Mouse (Mus musculus) brain, adult 10 weeks (tissue): ENCODE measurements around the gene Tmem259. TPM values are rescaled to one million over a fixed set of nuclear protein-coding genes. Genes with fewer than 3 reads are reported as not detected.

ENCODE experiments used
- polyA plus RNA-seq: library from polyadenylated mRNA; stranded (reverse); fragments of 350-450 nt; fragmentation: Illumina TruSeq; extraction: RNeasy Lipid Tissue Mini Kit (QIAGEN cat#74804); gene quantifications from one replicate; pipeline ENCODE4 v1.2.3, GENCODE M21; 2015; ENCODE audit warnings: low read depth, low replicate concordance

Tmem259 gene
- polyA plus RNA-seq, result 89.3 TPM

DNA sequence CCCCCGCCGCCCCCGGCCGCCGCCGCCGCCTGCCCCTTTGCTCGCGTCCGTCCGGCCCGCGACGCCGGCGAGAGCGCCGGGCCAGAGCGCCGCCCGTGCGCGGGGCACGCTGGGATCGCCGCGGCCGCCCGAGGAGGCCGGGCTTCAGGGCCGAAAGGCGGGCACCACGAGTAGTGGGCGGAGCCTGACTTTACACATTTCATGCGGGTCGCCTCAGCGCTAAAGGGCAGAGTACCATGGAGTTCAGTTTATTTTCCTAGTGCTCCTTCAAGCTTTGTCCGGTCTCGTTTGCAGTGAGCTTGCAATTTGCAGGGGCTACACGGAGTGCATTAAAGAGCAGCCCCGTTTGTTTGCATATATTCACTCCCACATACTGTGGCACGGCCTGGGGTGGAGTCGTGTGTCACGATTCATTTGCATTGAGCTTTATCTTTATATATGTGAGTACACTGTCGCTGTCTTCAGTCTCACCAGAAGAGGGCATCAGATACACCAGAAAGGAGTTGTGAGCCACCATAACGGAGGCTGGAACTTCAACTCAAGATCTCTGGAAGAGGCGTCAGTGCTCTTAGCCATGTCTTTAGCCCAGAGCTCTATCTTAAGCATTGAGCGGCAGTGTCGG is at the start of gene Tmem259:
TSS of gene Tmem259 (minus strand) at position 136 of the 622 bp plus-strand sequence.

DNA sequence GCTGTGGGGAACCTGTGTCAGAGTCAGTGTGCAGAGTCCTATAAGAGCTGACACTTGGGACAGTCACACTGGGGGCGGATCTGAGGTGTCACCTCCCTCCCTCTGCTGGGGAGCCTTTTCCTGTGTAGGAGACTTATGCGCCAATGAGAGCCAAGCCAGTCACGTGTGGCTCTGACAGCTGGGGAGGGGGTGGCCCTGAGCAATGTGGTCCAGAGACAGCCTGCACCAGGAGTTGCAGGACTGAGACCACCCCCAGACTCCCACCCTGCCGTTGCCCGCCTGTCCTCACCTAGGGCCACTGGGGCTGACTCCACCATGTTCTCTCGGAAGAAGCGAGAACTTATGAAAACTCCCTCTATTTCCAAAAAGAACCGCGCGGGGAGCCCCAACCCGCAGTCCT is 32.4 kb upstream of the Tmem259 start, which contains the start of gene Arhgap45:
TSS of gene Arhgap45 (plus strand) at position 143 of the 400 bp plus-strand sequence.

DNA sequence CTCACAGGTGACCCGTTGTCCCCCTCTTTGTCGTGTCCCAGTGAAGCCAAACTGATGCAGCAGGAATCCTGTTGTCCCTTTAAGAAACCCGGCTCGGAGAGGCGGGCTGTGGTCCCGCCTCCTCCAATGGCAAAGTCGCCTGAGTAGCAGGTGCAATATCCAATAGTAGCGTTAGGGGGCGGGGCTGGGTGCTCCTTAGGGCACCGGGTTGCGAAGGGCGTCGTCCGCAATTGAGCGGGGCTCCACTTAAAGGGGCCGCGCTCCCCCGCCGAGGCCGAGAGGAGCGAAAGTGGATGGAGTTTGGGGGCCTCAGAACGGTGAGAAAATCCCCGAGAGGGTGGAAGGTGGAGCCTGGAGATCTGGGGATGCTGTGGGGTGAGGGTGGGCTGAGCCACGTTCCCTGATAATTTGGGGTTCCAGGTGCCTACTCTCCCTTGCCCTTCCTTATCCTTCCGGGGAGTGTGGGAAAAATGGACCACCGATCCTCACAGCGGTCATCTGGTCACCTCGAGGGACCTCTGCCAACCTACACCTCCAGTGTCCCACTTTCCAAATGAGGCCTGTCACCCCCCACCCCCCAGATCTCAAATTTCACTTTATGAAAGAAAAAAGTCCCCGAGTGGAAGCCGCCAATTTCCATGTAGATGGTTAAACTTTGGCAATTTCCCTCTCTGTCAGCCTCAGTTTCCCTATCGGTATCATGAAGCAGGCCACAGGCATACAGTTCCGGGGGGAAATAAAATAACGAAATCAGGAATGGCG is 12.3 kb upstream of the Tmem259 start, which contains the start of gene Abca7:
TSS of gene Abca7 (plus strand) at position 223 of the 762 bp plus-strand sequence.

DNA sequence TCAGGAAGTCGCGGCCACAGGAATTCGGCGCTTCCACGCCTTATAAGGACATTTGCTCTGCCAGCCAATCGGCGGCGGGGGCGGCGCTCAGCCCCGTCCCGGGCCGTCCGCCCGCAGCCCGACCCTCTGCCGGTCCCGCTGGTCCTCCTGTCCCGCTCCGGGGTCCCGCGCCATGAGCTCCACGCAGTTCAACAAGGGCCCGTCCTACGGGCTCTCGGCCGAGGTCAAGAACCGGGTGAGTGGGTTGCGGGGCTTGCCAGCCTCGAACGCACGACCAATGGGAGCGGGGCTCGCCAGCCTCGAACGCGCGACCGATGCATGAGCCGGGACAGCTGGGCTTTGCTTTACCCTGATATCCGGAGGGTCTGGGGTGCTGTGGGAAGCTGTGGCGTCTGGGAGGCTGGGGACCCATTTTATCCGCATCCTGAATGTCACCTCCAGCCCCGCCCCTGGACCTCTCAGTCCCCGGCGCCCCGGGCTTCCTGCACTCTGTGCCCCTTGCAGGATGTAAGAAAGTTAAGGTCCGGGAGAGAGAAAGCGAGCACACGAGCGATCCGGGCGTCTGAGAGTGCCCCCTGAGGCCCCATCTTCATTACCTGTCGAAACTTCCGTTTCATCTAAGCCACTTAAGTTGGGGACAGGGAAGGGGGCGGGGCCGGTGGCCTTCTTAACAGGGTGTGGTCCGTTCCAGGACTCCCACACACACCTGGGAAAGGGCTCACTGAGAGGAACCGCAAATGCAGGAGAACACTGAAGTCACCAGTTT is 4.6 kb upstream of the Tmem259 start, which contains the start of gene Cnn2:
TSS of gene Cnn2 (plus strand) at position 79 of the 766 bp plus-strand sequence.

GRCm38 (mm10) chr10:79970415-79971182 is 13.5 kb downstream of the Tmem259 start, which contains the start of gene Grin3b:
Gene Grin3b (plus strand): TSS chr10:79970715.

DNA sequence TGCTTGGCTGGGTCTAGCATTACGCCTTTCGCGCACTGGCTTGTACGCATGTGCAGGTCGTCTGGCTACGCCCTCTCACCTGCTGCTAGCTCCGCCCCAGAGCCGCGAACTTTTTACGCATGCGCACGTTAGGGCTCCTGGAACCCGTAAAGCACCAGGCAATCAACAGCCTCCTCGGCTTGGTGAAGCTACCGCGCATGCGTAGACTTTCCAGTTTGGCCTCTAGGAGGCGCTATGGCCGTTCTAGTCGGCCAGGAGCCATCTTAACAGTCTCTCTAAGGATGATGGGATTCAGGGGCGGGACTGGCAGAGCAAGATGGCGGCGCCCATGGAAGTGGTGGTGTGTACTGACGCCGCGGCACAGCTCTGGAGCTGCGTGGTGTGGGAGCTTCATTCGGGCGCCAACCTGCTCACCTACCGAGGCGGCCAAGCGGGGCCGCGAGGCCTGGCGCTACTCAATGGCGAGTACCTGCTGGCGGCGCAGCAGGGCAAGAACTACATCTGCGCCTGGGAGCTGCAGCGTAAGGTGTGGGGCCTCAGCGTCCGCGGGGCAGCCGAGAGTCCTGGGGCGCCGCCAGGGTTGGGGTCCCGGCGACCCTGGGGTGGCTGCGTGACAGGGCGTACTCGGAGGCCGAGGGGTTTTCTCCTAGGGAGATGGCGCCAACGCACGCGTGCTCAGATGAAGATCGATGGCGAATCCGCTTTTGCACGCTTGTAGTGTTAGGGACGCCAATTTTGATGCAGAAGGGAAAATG is 24.1 kb downstream of the Tmem259 start, which contains the start of gene Wdr18:
TSS of gene Wdr18 (plus strand) at position 306 of the 755 bp plus-strand sequence.

DNA sequence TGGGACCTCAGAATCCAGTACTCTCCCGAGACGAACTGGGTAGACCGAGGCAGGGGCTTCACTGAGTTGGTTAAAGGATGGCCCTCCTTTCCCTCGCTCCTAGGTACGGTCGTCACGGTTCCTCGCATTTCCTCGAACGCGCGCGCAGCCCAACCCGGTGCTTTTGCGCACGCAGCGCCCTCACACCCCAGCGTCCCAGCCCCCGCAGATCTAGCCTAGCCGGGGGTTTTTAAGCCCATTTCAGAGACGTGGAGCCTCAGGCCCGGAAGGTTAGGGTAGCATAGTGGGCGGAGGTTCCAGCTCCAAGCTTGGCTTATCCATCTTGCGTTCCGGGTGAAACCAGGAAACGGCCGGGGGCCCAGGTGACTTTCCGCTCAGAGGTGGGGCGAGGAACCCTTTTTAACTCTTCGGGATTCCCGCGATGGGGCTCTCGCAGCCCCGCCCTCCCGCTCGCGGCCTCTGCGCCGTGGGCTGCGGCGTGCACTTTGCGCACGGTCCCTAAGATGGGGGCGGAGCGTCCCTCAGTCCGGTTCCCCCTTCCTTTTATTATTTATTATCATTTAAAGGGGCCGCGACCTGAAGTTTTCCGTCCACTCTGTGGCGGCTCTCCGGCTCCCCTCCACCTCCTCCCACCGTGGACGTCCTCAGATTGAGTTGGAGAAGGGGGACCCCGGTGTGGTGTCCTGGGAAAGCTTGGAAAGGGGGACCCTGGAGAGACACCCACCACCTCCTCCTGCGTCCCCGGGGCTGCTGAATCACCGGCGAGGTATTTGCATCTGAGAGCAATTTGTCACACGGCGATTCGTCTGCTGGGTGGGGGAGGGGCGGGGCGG is 57.4 kb downstream of the Tmem259 start, which contains the start of gene Arid3a:
TSS of gene Arid3a (plus strand) at position 553 of the 833 bp plus-strand sequence.

Other genes starting within 250 kb of the Tmem259 start
- 35.3 TPM for gene Polrmt, start 237.7 kb downstream of the Tmem259 start, polyA plus RNA-seq
- 4.3 TPM for gene Fgf22, start 229.3 kb downstream of the Tmem259 start, polyA plus RNA-seq
- gene Rnf126, start 217.4 kb downstream of the Tmem259 start, polyA plus RNA-seq, result 69.6 TPM
- 2.0 TPM for gene Fstl3, start 207.1 kb downstream of the Tmem259 start, polyA plus RNA-seq
- gene Prss57, start 193.4 kb downstream of the Tmem259 start, polyA plus RNA-seq, result 0.85 TPM
- gene Palm, start 190.8 kb downstream of the Tmem259 start, polyA plus RNA-seq, result 175 TPM
- gene Misp, start 163.3 kb downstream of the Tmem259 start, polyA plus RNA-seq, result not detected
- gene Ptbp1, start 129.9 kb downstream of the Tmem259 start, polyA plus RNA-seq, result 25.7 TPM
- gene Prtn3, start 109.9 kb downstream of the Tmem259 start, polyA plus RNA-seq, result 3.6 TPM
- 49.3 TPM for gene Plppr3, start 109.7 kb downstream of the Tmem259 start, polyA plus RNA-seq
- not detected for gene Elane, start 98.1 kb downstream of the Tmem259 start, polyA plus RNA-seq
- gene Cfd, start 93.5 kb downstream of the Tmem259 start, polyA plus RNA-seq, result not detected
- 32.0 TPM for gene Med16, start 75.4 kb downstream of the Tmem259 start, polyA plus RNA-seq
- not detected for gene Gm26602, start 73.5 kb downstream of the Tmem259 start, polyA plus RNA-seq
- gene Kiss1r, start 67.4 kb downstream of the Tmem259 start, polyA plus RNA-seq, result 4.0 TPM
- 241 TPM for gene R3hdm4, start 63.1 kb downstream of the Tmem259 start, polyA plus RNA-seq
- gene Arid3a, start 57.3 kb downstream of the Tmem259 start, polyA plus RNA-seq, result 2.3 TPM
- gene Wdr18, start 24.2 kb downstream of the Tmem259 start, polyA plus RNA-seq, result 34.3 TPM
- gene Grin3b, start 13.6 kb downstream of the Tmem259 start, polyA plus RNA-seq, result not detected
- 6.4 TPM for gene Cnn2, start 4.3 kb upstream of the Tmem259 start, polyA plus RNA-seq
- gene Abca7, start 12.2 kb upstream of the Tmem259 start, polyA plus RNA-seq, result 8.2 TPM
- 3.5 TPM for gene Arhgap45, start 32.3 kb upstream of the Tmem259 start, polyA plus RNA-seq
- gene Polr2e, start 55.5 kb upstream of the Tmem259 start, polyA plus RNA-seq, result 134 TPM
- gene Gpx4, start 62.8 kb upstream of the Tmem259 start, polyA plus RNA-seq, result 889 TPM
- 11.7 TPM for gene Sbno2, start 121.2 kb upstream of the Tmem259 start, polyA plus RNA-seq
- gene Stk11, start 131.5 kb upstream of the Tmem259 start, polyA plus RNA-seq, result 71.6 TPM
- 443 TPM for gene Atp5d, start 154.3 kb upstream of the Tmem259 start, polyA plus RNA-seq
- 231 TPM for gene Cbarp, start 156.5 kb upstream of the Tmem259 start, polyA plus RNA-seq
- gene Midn, start 163.9 kb upstream of the Tmem259 start, polyA plus RNA-seq, result 29.1 TPM
- 124 TPM for gene Cirbp, start 181.7 kb upstream of the Tmem259 start, polyA plus RNA-seq
- gene 1600002K03Rik, start 188.6 kb upstream of the Tmem259 start, polyA plus RNA-seq, result 10.3 TPM
- gene Efna2, start 195.2 kb upstream of the Tmem259 start, polyA plus RNA-seq, result 4.6 TPM
- 25.9 TPM for gene Mum1, start 242.1 kb upstream of the Tmem259 start, polyA plus RNA-seq